Mouse (Mus musculus) heart, postnatal 0 days (tissue): Measurements from ENCODE around the gene 2700097O09Rik. TPM values are rescaled to one million over a fixed set of nuclear protein-coding genes. Genes with fewer than 3 reads are reported as not detected.

Source experiments
- ATAC-seq: fragments of 200-750 bp; cut with Nextera tagmentation; 2 replicates; pipeline ENCODE4 v1.8.0; 2017; ENCODE audit warnings: low read depth, moderate number of reproducible peaks, moderate library complexity; ENCODE audit not compliant: insufficient read depth
- DNase-seq: peaks from one replicate; pipeline ENCODE4 v3.0.0-alpha.2; 2016; ENCODE audit warnings: low spot score
- H3K27ac ChIP-seq: fragments of 300-500 bp; sonication (generic); 2 replicates; pipeline ENCODE4 v1.5.1; 2014; ENCODE audit warnings: low read depth, mild to moderate bottlenecking
- H3K27me3 ChIP-seq: fragments of 300-500 bp; sonication (generic); 2 replicates; pipeline ENCODE4 v1.6.1; 2014; ENCODE audit warnings: low read length, mixed read lengths; ENCODE audit not compliant: control insufficient read depth, insufficient read depth
- H3K36me3 ChIP-seq: fragments of 300-500 bp; sonication (generic); replicated peaks from 2 replicates; pipeline ENCODE4 v1.6.1; 2014; ENCODE audit warnings: low read length, mixed read lengths; ENCODE audit not compliant: control insufficient read depth, insufficient read depth
- H3K4me1 ChIP-seq: fragments of 300-500 bp; sonication (generic); 2 replicates; pipeline ENCODE4 v1.6.1; 2014; ENCODE audit warnings: antibody characterized with exemption; ENCODE audit not compliant: control insufficient read depth, insufficient read depth
- H3K4me2 ChIP-seq: fragments of 300-500 bp; sonication (generic); 2 replicates; pipeline ENCODE4 v1.6.1; 2014; ENCODE audit warnings: low read depth, mild to moderate bottlenecking, low read length, moderate library complexity
- H3K4me3 ChIP-seq: fragments of 300-500 bp; sonication (generic); 2 replicates; pipeline ENCODE4 v1.5.1; 2014; ENCODE audit warnings: low read depth, low read length
- H3K9ac ChIP-seq: fragments of 300-500 bp; sonication (generic); replicated peaks from 2 replicates; pipeline ENCODE4 v1.6.1; 2014; ENCODE audit warnings: low read depth, low read length, mixed read lengths
- H3K9me3 ChIP-seq: fragments of 300-500 bp; sonication (generic); replicated peaks from 2 replicates; pipeline ENCODE4 v1.6.1; 2016; ENCODE audit warnings: low read length; ENCODE audit not compliant: control insufficient read depth
- CTCF ChIP-seq: IDR thresholded peaks from 2 replicates; pipeline ENCODE4 v1.5.1; 2016; ENCODE audit warnings: antibody characterized with exemption, control low read depth, low read depth
- EP300 ChIP-seq: IDR thresholded peaks from 2 replicates; pipeline ENCODE4 v1.6.1; 2016; ENCODE audit warnings: antibody characterized with exemption, low read depth
- WGBS: fragments of 180-500 bp; shearing (Covaris S2); extraction: QIAGEN DNeasy Blood & Tissue Kit; methylation state at CpG from one replicate; pipeline ENCODE4 v1.1.7; 2014; 5-methylcytosine and 5-hydroxymethylcytosine counted together
- polyA plus RNA-seq: library from polyadenylated mRNA; unstranded; fragments of >200 nt; fragmentation: Nextera tagmentation; extraction: Ambion mirVana; gene quantifications from 2 replicates; pipeline ENCODE4 v1.2.1, GENCODE M21; 2015
- total RNA-seq: library from RNA; depleted of rRNA; stranded (reverse); fragments of >200 nt; gene quantifications from 2 replicates; pipeline ENCODE4 v1.2.3, GENCODE M21; 2014; ENCODE audit warnings: low replicate concordance

Gene 2700097O09Rik
- total and polyA plus RNA-seq, 2 experiments from 2014 or later, result 15.3 to 19.1 TPM

DNA sequence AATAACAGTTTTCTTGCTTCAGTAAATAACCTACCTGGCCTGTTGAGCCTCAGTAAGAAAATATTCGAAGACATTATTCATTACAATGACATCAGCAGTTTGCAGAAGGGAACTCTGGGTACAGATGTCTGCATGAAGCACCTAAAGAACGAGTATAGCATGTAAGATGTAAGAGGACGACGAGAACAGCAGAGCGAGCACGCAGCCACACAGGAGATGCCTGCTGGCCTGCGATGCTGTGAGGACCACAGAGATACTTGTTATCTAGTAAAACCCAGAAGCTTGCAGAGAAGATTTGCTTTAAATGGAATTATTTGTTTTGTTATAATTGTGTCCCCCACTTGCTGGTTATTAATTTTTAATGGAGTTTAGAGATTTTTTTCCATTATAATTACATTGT, 26.6 kb downstream of the 2700097O09Rik start:
- Histone ChIP-seq H3K4me2 (no peak overlapping the region), H3K27me3 (no peaks in the 10 kb centered on the region), H3K27ac (no peak overlapping the region), H3K9me3 (no peaks in the 10 kb centered on the region), H3K4me3 (no peak overlapping the region), H3K9ac (no peak overlapping the region), H3K36me3 (peaks cover 7% of the 10 kb centered on the region; the same call in 1 of the 2 replicates), H3K4me1 (no peaks in the 10 kb centered on the region)
- no peak for TF ChIP-seq EP300
- TF ChIP-seq CTCF, result no peak
- no peak for ATAC-seq
- WGBS, result 88% methylated on average over 7 of the region's 7 CpGs
- no peak for DNase-seq

DNA sequence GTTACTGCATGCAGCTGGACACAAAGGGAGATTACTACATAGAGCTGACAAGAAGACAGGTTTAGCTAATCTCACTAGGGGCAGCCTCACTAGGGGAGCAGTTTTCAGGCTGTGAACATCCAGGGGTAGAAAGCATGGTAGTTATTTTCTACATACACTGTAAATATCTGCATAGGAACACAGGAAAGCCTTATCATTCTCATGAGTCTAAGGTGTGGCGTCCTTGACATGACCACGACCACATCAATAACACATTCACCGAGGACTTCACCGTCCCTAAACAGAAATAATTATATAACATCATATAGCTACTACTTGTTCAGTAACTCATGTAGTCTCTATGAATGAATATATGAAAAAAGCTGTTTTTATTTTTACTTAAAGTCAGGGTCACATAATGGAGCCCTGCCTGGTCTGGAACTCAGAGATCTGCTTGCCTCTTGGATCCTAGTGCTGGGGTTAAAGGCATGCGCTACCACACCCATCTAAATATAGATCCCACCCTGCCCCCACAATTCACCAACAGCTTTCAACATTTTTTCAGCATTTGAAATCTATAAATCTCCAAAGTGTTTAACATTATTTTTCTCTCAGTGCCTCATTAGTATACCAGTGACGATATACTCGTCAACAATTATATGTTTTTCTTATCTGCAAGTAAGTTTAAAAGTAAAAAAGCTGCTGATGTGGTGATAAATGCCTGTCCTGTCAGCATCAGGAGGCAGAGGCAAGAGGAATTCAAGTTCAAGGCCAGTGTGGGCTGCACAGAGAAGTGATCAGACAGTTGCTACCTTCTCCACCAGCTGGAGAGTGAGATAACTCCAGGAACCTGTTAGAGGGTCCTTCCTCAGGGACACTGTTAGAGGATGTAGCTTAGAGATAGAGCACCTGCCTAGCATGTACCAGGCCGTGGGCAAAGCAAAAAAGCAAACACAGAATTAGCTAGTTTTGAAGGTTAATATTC, 28.4 kb downstream of the 2700097O09Rik start:
- no peak for ATAC-seq
- Histone ChIP-seq H3K27me3 (no peaks in the 10 kb centered on the region), H3K4me3 (no peak overlapping the region), H3K36me3 (peaks cover 13% of the 10 kb centered on the region), H3K4me1 (no peaks in the 10 kb centered on the region), H3K9ac (no peak overlapping the region), H3K9me3 (no peaks in the 10 kb centered on the region), H3K27ac (no peak overlapping the region), H3K4me2 (no peak overlapping the region)
- 59% methylated on average over 8 of the region's 8 CpGs for WGBS
- no peak for DNase-seq
- TF ChIP-seq EP300, result no peak
- TF ChIP-seq CTCF, result no peak

- TF ChIP-seq CTCF (no peak), EP300 (no peak)
- Histone ChIP-seq H3K27me3 (no peaks in the 10 kb centered on the region), H3K36me3 (peaks cover 25% of the 10 kb centered on the region), H3K4me1 (no peaks in the 10 kb centered on the region), H3K4me3 (no peak overlapping the region), H3K4me2 (no peak overlapping the region), H3K27ac (no peak overlapping the region), H3K9ac (no peak overlapping the region), H3K9me3 (no peaks in the 10 kb centered on the region)
- ATAC-seq (no peak), DNase-seq (no peak)
- WGBS, result 86% methylated on average over 8 of the region's 8 CpGs
These were observed 30.1 kb downstream of the 2700097O09Rik start for GRCm38 (mm10) chr12:55049731-55050353.

DNA sequence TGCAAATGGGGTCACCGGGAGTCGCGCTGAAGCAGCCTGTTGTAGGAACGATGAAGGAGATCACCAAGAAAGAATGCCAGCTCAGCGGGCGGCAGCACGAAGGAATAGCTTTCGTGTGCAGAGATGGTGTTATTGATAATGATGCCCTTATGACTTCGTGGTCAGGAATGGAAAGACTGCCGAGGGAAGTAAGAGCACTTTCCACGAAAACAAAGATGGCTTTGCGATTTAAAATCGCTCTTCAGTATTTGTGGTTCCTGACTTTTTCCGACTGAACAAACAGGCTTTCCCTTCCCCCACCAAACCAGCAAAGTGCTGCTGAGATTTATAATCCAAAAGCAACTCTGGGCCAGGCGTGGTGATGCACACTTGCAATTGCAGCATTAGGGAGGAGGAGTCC, 38.9 kb downstream of the 2700097O09Rik start:
- H3K4me2 ChIP-seq, result no peak overlapping the region
- 62% methylated on average over 15 of the region's 15 CpGs for WGBS
- H3K27ac ChIP-seq, result no peak overlapping the region
- no peaks in the 10 kb centered on the region for H3K4me1 ChIP-seq
- no peaks in the 10 kb centered on the region for H3K9me3 ChIP-seq
- DNase-seq (no peak), ATAC-seq (no peak)
- TF ChIP-seq EP300 (no peak), CTCF (no peak)
- H3K36me3 ChIP-seq, result peaks cover 15% of the 10 kb centered on the region; the same call in 1 of the 2 replicates
- H3K4me3 ChIP-seq, result no peak overlapping the region
- no peak overlapping the region for H3K9ac ChIP-seq
- no peaks in the 10 kb centered on the region for H3K27me3 ChIP-seq

GRCm38 (mm10) chr12:55027088-55027487, 52.8 kb downstream of the 2700097O09Rik start:
- no peak for TF ChIP-seq CTCF
- Histone ChIP-seq H3K27me3 (no peaks in the 10 kb centered on the region), H3K9ac (no peak overlapping the region), H3K36me3 (no peaks in the 10 kb centered on the region), H3K4me3 (no peak overlapping the region), H3K4me1 (no peaks in the 10 kb centered on the region), H3K4me2 (no peak overlapping the region), H3K27ac (no peak overlapping the region), H3K9me3 (0 out of 2 replicates have a peak, but pooled peaks cover 6% of the 10 kb centered on the region)
- no peak for DNase-seq
- no peak for ATAC-seq
- 21% methylated on average over 3 of the region's 3 CpGs for WGBS
